Mouse (Mus musculus): ENCODE results near the gene Cdh13.

DNA sequence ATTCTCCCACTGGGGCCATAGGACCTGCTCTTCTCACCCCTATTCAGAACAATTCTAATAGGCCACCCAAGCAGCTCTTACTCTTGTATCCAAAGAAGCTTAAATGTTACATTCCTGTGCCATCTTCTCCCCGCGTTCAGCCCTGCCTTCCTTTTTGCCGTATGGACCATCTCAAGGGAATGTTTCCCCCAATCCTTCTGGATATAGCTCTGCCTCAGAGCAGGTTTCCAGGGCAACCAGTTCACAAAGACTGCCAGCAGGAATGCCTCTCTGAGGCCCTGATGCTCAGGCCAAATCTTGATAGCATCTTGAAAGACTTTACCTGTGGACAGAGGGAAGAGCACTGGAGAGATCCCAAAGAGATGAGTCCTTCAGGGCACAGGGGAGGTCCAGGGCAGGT, 56.2 kb downstream of the Cdh13 start:
- no peak for TF ChIP-seq CTCF (IDR thresholded peaks at IDR 0.05)
- TF ChIP-seq POLR2A (IDR thresholded peaks at IDR 0.05; ENCODE audit: insufficient read depth, low read depth, low read length): no peak
- TF ChIP-seq EP300 (IDR thresholded peaks at IDR 0.05; ENCODE audit: insufficient read depth, low read depth, low read length): no peak

All from heart, adult 2 months (tissue).